In the genomic region with DNA sequence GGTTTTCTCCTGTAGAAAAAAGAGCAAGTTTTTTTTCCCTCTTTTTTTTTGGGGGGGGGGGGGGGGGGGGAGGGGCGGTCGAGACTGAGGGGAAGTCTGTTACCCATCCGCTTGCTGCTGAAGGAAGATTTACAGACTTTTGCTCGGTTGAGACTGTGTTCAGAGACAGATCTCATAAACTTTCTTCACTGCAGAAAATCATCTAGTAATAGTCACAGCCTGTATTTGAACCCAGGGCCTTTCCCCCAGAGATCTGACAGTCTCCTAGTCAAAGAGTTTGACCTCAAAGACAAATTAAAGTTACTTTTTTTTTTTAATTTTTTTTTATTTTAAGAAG, we compare ENCODE assay signal across 8 mouse cellular contexts. TPM values are rescaled to one million over a fixed set of nuclear protein-coding genes. Genes with fewer than 3 reads are reported as not detected.
DNase-seq lines count a peak whose midpoint lies in the region; ATAC-seq and TF ChIP-seq lines count a peak whose summit lies in the region.

No protein-coding gene starts in this region.

- in situ Hi-C loops in ES-E14 (cut with MboI; ENCODE audit: low sequenced_read_pairs in 2 of 2, unreplicated experiment in 2 of 2) = no loop called here

- DNase-seq in heart, adult 18-20 months = no peak
- no peak for DNase-seq in ES-E14 (ENCODE audit: low read depth, low spot score)
- no peak for DNase-seq in hindbrain, embryonic 10.5 days (ENCODE audit: low spot score)
- no peak for DNase-seq in liver, postnatal 0 days
- no peak for DNase-seq in left cerebral cortex, adult 8-10 months (ENCODE audit: low spot score in 2 of 2)
- no peak for DNase-seq in right cerebral cortex, postnatal 36 days (ENCODE audit: low spot score in 2 of 2)
- no peak for DNase-seq in T-cell, adult 2 months (ENCODE audit: low spot score)

- peaks cover 26% of the 10 kb centered on the region for H3K4me1 ChIP-seq in heart, embryonic 12.5 days (replicated peaks)
- no peaks in the 10 kb centered on the region for H3K4me1 ChIP-seq in ES-E14 (ENCODE audit: control insufficient read depth in 2 of 2, insufficient read depth in 2 of 2, low read length in 2 of 2, poor library complexity in 1 of 2)
- H3K4me1 ChIP-seq in hindbrain, embryonic 10.5 days (replicated peaks) = peaks cover 13% of the 10 kb centered on the region
- H3K4me1 ChIP-seq in liver, postnatal 0 days (ENCODE audit: insufficient read depth) = peaks cover 20% of the 10 kb centered on the region

- no peak overlapping the region for H3K9ac ChIP-seq in heart, embryonic 12.5 days
- H3K9ac ChIP-seq in ES-E14 (ENCODE audit: insufficient read depth, low read depth, low read length, poor library complexity, severe bottlenecking) = no peak overlapping the region; the same call in 1 of the 2 replicates
- H3K9ac ChIP-seq in liver, postnatal 0 days (replicated peaks) = no peak overlapping the region; the same call in 1 of the 2 replicates

- peak overlapping the region; percentile 58 for H3K4me2 ChIP-seq in heart, embryonic 12.5 days
- peak overlapping the region; percentile 89 for H3K4me2 ChIP-seq in liver, postnatal 0 days (ENCODE audit: low read depth, low read length)

- no peak overlapping the region for H3K27ac ChIP-seq in heart, embryonic 12.5 days (ENCODE audit: poor library complexity, severe bottlenecking)
- no peak overlapping the region for H3K27ac ChIP-seq in ES-E14 (ENCODE audit: insufficient read depth, low read depth, low read length, poor library complexity, severe bottlenecking)
- peak overlapping the region; percentile 93 for H3K27ac ChIP-seq in hindbrain, embryonic 10.5 days
- 0 out of 2 replicates have a peak overlapping the region, but pooled peaks have one; percentile 25 for H3K27ac ChIP-seq in liver, postnatal 0 days (ENCODE audit: low read depth)

- no peaks in the 10 kb centered on the region for H3K9me3 ChIP-seq in heart, embryonic 12.5 days (replicated peaks)
- H3K9me3 ChIP-seq in ES-E14 (ENCODE audit: control insufficient read depth, insufficient read depth, low read depth, low read length) = no peaks in the 10 kb centered on the region
- H3K9me3 ChIP-seq in hindbrain, embryonic 10.5 days = no peaks in the 10 kb centered on the region
- no peaks in the 10 kb centered on the region for H3K9me3 ChIP-seq in liver, postnatal 0 days (ENCODE audit: low read length)

- WGBS in heart, embryonic 12.5 days = 1% methylated on average over 4 of the region's 4 CpGs
- WGBS in hindbrain, embryonic 10.5 days = under 1% methylated on average over 4 of the region's 4 CpGs
- 2% methylated on average over 4 of the region's 4 CpGs for WGBS in liver, postnatal 0 days (ENCODE audit: insufficient replicate concordance)

- TF ChIP-seq CTCF in liver, postnatal 0 days (IDR thresholded peaks at IDR 0.05; ENCODE audit: low read depth) = no peak

- H3K36me3 ChIP-seq in heart, embryonic 12.5 days = peaks cover 4% of the 10 kb centered on the region; the same call in 1 of the 2 replicates
- H3K36me3 ChIP-seq in ES-E14 (ENCODE audit: control insufficient read depth, insufficient read depth, low read length, poor library complexity, severe bottlenecking) = peaks cover 5% of the 10 kb centered on the region
- peaks cover 15% of the 10 kb centered on the region for H3K36me3 ChIP-seq in hindbrain, embryonic 10.5 days
- 0 out of 2 replicates have a peak, but pooled peaks cover 4% of the 10 kb centered on the region for H3K36me3 ChIP-seq in liver, postnatal 0 days (replicated peaks; ENCODE audit: insufficient read depth, low read length)

- ATAC-seq in heart, embryonic 12.5 days (ENCODE audit: insufficient number of reproducible peaks, low FRiP score) = no peak; the same call in 1 of the 2 replicates
- no peak for ATAC-seq in liver, postnatal 0 days

- no peak for TF ChIP-seq EP300 in liver, postnatal 0 days (IDR thresholded peaks at IDR 0.05; ENCODE audit: low read depth)

- peak overlapping the region; percentile 68 for H3K4me3 ChIP-seq in heart, embryonic 12.5 days
- H3K4me3 ChIP-seq in ES-E14 (ENCODE audit: insufficient read depth in 1 of 2, low read depth in 1 of 2, low read length in 2 of 2, poor library complexity in 1 of 2, severe bottlenecking in 1 of 2) = peak overlapping the region; percentile 30 to 32; a peak in 1 of 4 replicates
- H3K4me3 ChIP-seq in hindbrain, embryonic 10.5 days = peak overlapping the region; percentile 75
- H3K4me3 ChIP-seq in liver, postnatal 0 days (ENCODE audit: low read depth, low read length) = peak overlapping the region; percentile 97

- no peaks in the 10 kb centered on the region for H3K27me3 ChIP-seq in heart, embryonic 12.5 days (replicated peaks)
- no peaks in the 10 kb centered on the region for H3K27me3 ChIP-seq in hindbrain, embryonic 10.5 days (ENCODE audit: insufficient read depth, poor library complexity, severe bottlenecking)
- H3K27me3 ChIP-seq in liver, postnatal 0 days (ENCODE audit: insufficient read depth, low read length) = no peaks in the 10 kb centered on the region

TF ChIP-seq in ES-E14, 5 proteins besides CTCF, POLR2A, EP300 and RAD21:
- TF ChIP-seq ZNF384 (IDR thresholded peaks at IDR 0.05; ENCODE audit: low read depth, low read length) = 0 out of 2 replicates have a peak, but pooled peaks have one; percentile 57
- TF ChIP-seq MAFK (IDR thresholded peaks at IDR 0.05; ENCODE audit: insufficient read depth, low read depth, low read length) = no peak

RNA-seq across cellular contexts. Expression of a gene that starts 0.3 kb away (rescaled TPM):
- polyA plus RNA-seq in heart, embryonic 12.5 days (2016; fragmentation: Nextera tagmentation; extraction: Ambion mirVana) = 124 and 127 TPM in 2 replicates
- total RNA-seq in heart, adult 18-20 months (2021) = 10 to 100 TPM; 40.0 to 44.0 TPM
- 32.2 and 52.2 TPM in 2 replicates for total RNA-seq in ES-E14 (2012; rRNA removed)
- 152 and 154 TPM in 2 replicates for polyA plus RNA-seq in hindbrain, embryonic 10.5 days (2016; fragmentation: Nextera tagmentation; extraction: Ambion mirVana)
- 49.4 and 55.0 TPM in 2 replicates for polyA plus RNA-seq in liver, postnatal 0 days (2015; fragmentation: Nextera tagmentation; extraction: Ambion mirVana)
- total RNA-seq in left cerebral cortex, adult 8-10 months (2022) = 10 to 100 TPM; 86.4 to 93.9 (median 92.0) TPM

Comparison
In these comparisons a context has a peak if more than half of its experiments do, and no peak if none do; other contexts are left out.
1. H3K27ac ChIP-seq: peak in hindbrain, embryonic 10.5 days (single experiment) and liver, postnatal 0 days (single experiment); none in heart, embryonic 12.5 days (single experiment) and ES-E14 (single experiment).
2. H3K4me3 ChIP-seq: peak in every context shown above with its lines; median percentile 97 in liver, postnatal 0 days; 75 in hindbrain, embryonic 10.5 days; 68 in heart, embryonic 12.5 days; 31 in ES-E14.